Mouse (Mus musculus) kidney, adult 18-20 months (tissue): Measurements from ENCODE around the gene Cep63.

Source experiments
- DNase-seq: peaks from one replicate; pipeline ENCODE4 v3.0.0; 2021

Cep63 gene

DNA sequence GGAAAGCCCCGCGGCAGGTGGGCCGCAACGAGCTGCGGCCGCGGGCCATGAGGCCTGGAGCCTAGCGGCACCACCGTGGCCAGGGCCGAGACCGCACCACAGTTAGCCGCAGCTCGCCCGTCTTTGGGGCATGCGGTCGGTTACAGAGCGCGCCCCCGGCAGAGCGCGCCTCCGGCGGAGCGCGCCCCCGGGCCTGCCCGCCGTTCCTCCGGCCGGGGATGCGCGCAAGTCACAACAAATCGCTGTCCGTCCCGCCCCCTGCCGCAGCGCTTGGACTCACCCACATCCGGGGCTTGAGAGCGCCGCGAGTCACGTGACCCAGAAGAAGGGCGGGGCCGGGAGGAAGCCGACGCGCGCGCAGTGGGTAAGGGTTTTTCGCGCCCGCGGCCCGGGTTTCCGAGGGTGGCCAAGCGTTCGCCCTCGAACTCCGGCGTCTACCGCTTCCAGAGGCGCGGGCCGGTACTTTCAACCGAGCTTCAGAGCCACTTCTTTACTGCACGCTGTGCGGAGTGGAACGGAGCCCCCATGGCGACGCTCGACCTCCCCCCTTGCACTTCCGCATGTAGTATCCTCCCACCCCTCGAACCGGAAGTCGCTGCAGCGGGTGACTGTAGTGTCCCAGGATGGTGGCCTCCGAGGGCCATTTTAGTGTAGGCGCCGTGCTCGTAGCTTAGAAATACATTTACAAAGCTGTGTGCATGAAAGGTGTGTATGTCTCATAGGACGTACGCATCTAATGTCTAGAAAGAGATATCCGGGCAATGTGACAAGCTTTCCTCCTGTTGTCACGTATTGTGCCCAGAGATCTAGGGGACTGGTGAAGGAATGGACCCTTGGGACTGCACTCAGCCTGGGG is at the start of gene Cep63, which contains the start of gene Anapc13:
Cep63 (minus strand) TSS at position 552 of the 856 bp plus-strand sequence.
Anapc13 (plus strand) TSS at position 314 of the 856 bp plus-strand sequence.
- DNase-seq: peak; percentile 99

GRCm38 (mm10) chr9:102675922-102676321 is 49.6 kb upstream of the Cep63 start:
- no peak for DNase-seq

GRCm38 (mm10) chr9:102673381-102673780 is 47.0 kb upstream of the Cep63 start:
- no peak for DNase-seq

- DNase-seq: no peak
Measured at GRCm38 (mm10) chr9:102668906-102669305, 42.6 kb upstream of the Cep63 start.

GRCm38 (mm10) chr9:102668115-102668514 is 41.8 kb upstream of the Cep63 start:
- DNase-seq: no peak

DNA sequence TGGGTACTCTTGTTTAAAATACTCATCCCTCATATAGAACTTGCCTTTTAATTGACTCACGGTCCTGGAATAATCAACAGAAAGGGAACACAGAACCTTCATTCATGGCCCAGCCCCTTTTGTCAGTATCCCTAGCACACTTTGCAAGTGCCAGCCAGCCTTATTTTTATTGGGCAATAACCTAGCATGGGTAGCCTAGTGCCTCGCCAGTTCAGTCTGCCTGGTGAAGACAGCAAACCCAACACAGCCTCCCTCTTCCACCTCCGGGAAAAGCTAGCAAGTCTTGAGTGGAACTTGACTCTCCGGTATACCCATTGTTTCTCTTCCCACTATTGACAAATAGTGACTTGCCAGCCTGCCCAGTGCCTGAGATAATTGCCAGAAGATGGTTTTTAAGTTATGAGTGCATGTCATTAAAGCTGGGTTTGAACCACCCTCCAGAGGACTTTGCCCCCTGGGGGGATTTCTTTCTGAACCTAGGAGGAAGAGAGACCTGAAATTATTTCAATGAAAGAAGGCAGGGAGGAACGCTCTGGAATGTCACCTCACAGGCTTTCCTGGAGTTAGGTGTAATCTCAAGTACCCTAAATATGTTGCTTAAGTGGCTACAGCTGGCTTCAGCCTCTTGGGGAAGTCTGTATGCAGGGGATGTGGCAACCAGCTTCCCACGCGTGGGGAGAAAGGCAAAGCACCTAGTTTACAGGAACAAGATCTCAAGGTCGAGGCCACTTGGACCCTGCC is 30.2 kb upstream of the Cep63 start:
- no peak for DNase-seq

GRCm38 (mm10) chr9:102651199-102651720 is 24.9 kb upstream of the Cep63 start:
- DNase-seq: no peak

GRCm38 (mm10) chr9:102650637-102651036 is 24.3 kb upstream of the Cep63 start:
- no peak for DNase-seq

DNA sequence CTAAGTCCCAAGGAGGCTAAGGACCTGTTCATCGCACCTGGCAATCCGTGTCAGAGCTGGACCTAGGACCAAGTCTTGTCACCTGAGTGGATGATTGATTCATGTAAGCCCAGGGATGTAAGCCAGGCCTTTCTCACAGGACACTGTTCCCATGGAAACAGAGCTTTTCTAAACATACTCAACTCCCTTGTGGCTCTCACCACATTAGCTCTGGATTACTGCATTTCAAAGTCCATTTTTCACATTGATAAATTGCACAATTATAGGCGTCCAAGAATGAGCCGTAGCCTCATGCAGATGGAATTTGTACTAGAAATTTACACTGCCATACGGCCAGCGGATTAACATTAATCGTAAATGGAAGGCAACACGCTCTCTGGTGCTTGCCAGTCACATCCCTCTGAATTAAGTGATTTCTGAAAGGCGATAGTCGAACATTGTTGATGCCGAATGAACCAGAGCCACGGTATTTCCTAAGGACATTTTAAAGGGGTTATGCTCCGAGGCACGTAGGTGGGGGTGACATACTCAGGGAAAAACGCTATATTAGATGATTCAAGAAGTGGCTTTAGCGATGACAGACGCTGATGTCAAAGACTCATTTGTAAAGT is 23.7 kb upstream of the Cep63 start:
- DNase-seq: no peak

- no peak for DNase-seq
Measured at GRCm38 (mm10) chr9:102647010-102647409, 20.7 kb upstream of the Cep63 start.

GRCm38 (mm10) chr9:102645119-102645695 is 18.9 kb upstream of the Cep63 start:
- no peak for DNase-seq

GRCm38 (mm10) chr9:102643486-102644101 is 17.3 kb upstream of the Cep63 start:
- peak; percentile 42 for DNase-seq

- no peak for DNase-seq
Measured at GRCm38 (mm10) chr9:102643071-102643485, 16.7 kb upstream of the Cep63 start.

DNA sequence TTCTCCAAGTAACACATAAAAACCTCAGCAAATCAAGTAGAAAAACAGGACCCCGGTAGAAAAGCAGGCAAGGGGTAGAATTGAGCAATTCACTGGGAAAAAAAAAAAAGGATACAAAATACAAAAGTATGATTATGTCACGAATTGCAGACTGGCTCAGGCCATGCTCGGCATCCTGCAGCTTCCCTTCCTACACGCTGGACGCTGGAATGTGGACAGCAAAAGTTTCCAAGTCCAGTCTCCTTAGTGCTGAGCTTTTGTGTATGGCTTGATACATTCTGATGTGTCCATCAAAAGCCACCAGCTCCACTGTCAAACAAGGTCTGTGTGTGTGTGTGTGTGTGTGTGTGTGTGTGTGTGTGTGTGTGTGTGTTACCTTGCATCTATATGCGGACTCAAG is 15.2 kb upstream of the Cep63 start:
- DNase-seq: no peak

DNA sequence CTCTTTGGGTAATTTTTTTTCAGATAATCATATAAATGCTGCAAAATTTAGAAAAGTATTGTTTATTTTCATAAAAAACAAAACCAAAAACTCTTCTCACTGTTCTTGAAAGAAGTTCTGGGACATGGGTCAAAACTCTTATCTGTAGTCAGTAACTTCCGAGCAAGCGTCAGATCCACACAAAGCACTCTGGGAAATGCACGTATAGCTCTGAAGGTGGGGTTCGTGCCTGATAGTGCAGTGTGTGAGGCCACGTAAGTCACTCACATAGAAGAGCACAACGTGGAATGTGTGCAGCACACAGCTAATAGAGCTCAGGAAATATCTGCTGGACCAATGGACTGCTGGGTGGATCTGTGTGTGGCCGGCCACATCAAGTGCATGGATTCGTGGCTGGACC is 13.2 kb upstream of the Cep63 start:
- no peak for DNase-seq

GRCm38 (mm10) chr9:102638963-102639362 is 12.6 kb upstream of the Cep63 start:
- no peak for DNase-seq

GRCm38 (mm10) chr9:102637115-102637514 is 10.8 kb upstream of the Cep63 start:
- DNase-seq: no peak

DNA sequence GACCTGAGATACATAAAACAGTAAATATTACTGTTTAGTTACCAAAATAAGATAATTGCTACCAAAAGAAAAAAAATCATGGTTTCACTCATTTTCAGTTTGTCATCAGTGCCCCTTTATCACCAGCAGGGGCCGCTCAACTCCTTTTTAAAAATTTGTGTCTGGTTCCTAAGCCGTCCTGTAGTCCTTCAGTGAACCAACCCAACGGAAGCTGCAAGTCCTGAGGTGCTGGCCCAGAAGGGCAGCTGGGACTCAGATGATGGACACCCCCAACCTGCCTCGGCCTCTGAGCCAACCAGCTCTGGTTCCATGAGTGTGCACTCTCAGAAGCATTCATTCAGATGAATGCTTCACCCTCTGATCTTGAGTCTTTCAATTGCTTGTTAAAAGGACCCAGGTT is 10.2 kb upstream of the Cep63 start:
- peak; percentile 74 for DNase-seq

GRCm38 (mm10) chr9:102634453-102634852 is 8.1 kb upstream of the Cep63 start:
- no peak for DNase-seq

DNA sequence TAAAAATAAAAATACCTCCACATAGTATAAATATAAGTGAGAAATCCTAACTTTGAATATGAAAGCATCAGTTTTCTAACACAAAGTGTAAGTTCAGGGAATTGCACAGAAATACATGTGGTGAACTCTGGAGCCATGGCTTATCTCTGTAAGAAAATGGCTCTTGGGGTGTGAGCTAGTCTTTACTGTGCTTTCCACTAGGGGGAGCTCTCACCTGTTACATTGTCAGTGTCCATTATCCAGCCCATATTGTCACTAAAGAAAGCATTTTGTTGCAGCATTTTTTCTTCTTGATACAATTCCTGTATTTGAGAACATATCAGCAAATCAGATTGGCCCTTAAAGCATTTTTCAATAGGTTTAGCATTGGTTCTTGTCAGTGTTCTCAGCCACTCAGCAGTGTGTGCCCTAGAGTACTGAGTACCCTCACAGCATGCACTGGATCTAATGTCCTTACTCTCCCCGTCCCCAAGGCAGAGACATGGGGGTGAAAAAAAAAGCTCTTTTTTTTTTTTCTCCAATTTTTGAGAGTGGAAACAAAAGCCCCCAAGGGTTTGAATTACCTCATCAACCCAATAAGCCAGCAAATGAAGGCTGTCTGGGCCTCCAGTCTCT is 6.7 kb upstream of the Cep63 start:
- DNase-seq: peak; percentile 41

DNA sequence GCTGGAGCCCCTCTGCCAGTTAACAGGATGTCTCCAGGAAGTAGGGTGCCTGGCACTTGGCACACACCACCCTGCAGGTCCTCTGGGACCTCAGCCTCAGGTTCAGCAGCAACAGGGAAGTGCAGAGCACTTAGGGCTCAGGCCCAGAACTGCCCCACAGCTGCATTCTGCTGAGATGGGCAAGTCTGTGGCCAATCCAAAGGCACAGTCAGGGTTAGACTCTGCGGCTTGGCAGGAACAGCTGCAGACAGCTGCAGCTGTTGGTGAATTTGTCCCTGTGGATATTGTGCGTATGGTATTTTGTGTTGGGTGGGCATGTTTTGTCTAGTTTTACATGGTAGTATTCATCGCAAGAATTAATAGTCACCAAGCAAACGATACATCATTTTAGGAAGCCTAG is 5.8 kb upstream of the Cep63 start:
- no peak for DNase-seq

- DNase-seq: no peak
Measured at GRCm38 (mm10) chr9:102631589-102632147, 5.3 kb upstream of the Cep63 start.
